Mouse (Mus musculus) bone marrow macrophage, adult 2 months (primary cell): ENCODE measurements around the gene Msi2. TPM values are rescaled to one million over a fixed set of nuclear protein-coding genes. Genes with fewer than 3 reads are reported as not detected.

Experiments used
- H3K27ac ChIP-seq: 2 replicates; pipeline ENCODE4 v1.5.1; 2012; ENCODE audit warnings: low read depth, low read length; ENCODE audit not compliant: insufficient read depth
- H3K4me1 ChIP-seq: 2 replicates; pipeline ENCODE4 v1.6.1; 2012; ENCODE audit warnings: low read length; ENCODE audit not compliant: control insufficient read depth, insufficient read depth
- H3K4me3 ChIP-seq: 2 replicates; pipeline ENCODE4 v1.5.1; 2012; ENCODE audit warnings: mild to moderate bottlenecking, low read length, moderate library complexity; ENCODE audit not compliant: insufficient read depth
- CTCF ChIP-seq: IDR thresholded peaks from 2 replicates; pipeline ENCODE4 v1.5.1; 2012; ENCODE audit warnings: low read depth, mild to moderate bottlenecking, low read length, moderate library complexity
- POLR2A ChIP-seq: IDR thresholded peaks from 2 replicates; pipeline ENCODE4 v1.6.1; 2012; ENCODE audit warnings: mild to moderate bottlenecking, low read depth, low read length, borderline replicate concordance
- polyA plus RNA-seq: library from polyadenylated mRNA; stranded (reverse); fragments of >200 nt; gene quantifications from 2 replicates; pipeline ENCODE4 v1.2.4, GENCODE M21; 2012; ENCODE audit not compliant: missing spikeins, insufficient read depth, insufficient read length

Msi2 gene
- polyA plus RNA-seq, 1 experiment = 9.8 TPM

DNA sequence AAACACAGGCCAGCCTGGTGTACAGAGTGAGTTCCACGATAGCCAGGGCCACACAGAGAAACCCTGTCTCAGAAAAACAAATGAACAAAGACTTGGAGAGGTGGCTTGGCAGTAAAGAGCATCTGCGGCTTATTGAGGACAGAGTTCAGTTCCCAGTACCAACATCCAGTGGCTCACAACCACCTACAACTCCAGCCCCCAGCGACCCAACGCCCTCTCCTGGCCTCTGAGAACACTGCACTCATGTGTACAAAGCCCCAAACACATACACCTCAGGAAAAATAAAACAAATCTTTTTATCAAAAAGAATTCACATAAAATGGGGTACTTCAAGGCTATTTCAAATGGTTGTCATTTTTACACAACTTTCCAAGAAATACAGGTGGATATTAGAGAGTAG, 78.5 kb downstream of the Msi2 start:
- H3K4me1 ChIP-seq = peaks cover 11% of the 10 kb centered on the region
- no peak overlapping the region for H3K4me3 ChIP-seq
- peak; percentile 24; the same call in 1 of the 2 replicates for TF ChIP-seq CTCF
- no peak for TF ChIP-seq POLR2A
- H3K27ac ChIP-seq = no peak overlapping the region

DNA sequence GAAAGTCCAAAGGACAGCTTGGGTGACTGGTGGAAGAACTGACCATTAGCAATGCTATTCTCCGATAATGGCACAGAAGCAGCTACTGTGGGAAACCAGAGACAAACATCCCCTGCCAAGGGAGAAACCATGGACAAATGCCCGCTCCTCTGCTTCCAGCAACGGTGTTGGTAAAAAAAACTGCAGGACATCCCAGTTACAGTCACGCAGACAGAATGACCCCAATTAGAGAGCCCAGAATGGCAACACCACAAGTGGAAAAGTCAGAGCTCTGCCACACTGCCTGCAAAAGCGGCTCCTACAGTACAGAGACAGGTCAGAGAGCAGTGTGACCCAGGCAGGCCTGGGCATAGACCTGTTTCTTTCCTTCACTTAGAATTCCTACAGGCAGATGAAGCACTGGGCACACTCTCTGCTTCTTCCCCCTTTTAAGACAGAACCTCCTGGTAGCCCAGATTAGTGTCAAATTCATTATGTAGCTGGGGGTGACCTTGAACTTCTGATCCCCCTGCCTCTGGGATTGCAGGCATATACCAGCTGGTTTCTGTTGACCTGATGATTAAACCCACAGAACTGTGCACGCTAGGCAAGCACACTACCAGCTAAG, 79.3 kb downstream of the Msi2 start:
- Histone ChIP-seq H3K4me3 (no peak overlapping the region), H3K4me1 (peaks cover 11% of the 10 kb centered on the region), H3K27ac (no peak overlapping the region)
- TF ChIP-seq CTCF = no peak
- no peak for TF ChIP-seq POLR2A

DNA sequence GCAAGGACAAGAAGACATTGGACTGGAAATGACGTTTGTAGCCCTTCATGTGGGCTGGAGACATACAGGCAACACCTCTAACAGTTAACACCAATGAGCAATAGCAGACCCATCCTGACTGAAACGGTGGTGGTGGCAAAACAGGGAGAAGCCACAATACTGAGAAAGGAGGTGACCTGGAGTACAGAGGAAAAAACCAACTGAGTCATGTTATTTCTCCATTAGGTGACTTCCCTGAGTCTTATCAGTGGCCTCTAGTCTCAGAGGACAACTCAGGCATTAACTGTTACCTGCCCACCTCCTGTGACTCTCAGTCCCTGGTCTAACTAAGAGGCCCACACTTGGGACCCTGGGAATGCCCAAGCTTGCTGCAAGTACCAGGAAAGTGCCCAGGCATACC, 80.1 kb downstream of the Msi2 start:
- TF ChIP-seq CTCF (no peak), POLR2A (no peak)
- Histone ChIP-seq H3K27ac (no peak overlapping the region), H3K4me1 (peaks cover 11% of the 10 kb centered on the region), H3K4me3 (no peak overlapping the region)

- Histone ChIP-seq H3K27ac (no peak overlapping the region), H3K4me3 (no peak overlapping the region), H3K4me1 (peaks cover 18% of the 10 kb centered on the region)
- TF ChIP-seq CTCF (no peak), POLR2A (no peak)
These were observed 81.4 kb downstream of the Msi2 start for GRCm38 (mm10) chr11:88636934-88637333.

GRCm38 (mm10) chr11:88636319-88636718, 82.0 kb downstream of the Msi2 start:
- no peak overlapping the region for H3K4me3 ChIP-seq
- H3K27ac ChIP-seq = no peak overlapping the region
- peaks cover 22% of the 10 kb centered on the region for H3K4me1 ChIP-seq
- TF ChIP-seq CTCF = no peak

DNA sequence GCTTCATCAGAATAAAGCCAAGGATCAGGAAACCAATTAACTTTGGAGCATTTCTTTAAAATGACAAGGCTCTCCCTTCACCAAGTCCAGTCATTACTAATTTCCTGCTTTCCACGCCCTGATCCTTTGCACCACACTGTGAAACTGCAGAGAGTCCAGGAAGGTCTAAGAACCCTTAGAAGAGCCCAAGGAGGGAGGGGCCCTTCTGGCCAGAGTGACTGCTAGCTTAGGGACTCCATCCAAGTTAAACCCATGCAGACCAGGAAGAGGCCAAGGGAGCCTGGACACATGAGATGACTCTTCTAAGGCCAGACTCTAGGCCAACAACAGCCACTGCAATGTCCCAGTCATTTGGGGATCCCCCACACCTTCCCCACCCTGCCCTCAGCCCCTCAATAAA, 83.7 kb downstream of the Msi2 start:
- TF ChIP-seq CTCF (no peak), POLR2A (no peak)
- Histone ChIP-seq H3K27ac (no peak overlapping the region), H3K4me3 (no peak overlapping the region), H3K4me1 (peaks cover 27% of the 10 kb centered on the region)

- peaks cover 16% of the 10 kb centered on the region for H3K4me1 ChIP-seq
- no peak overlapping the region; the same call in 1 of the 2 replicates for H3K27ac ChIP-seq
- H3K4me3 ChIP-seq = no peak overlapping the region
- no peak for TF ChIP-seq CTCF
- TF ChIP-seq POLR2A = no peak
These were observed 86.4 kb downstream of the Msi2 start for GRCm38 (mm10) chr11:88631932-88632230.

GRCm38 (mm10) chr11:88631084-88631931, 87.0 kb downstream of the Msi2 start:
- Histone ChIP-seq H3K27ac (no peak overlapping the region; the same call in 1 of the 2 replicates), H3K4me1 (peaks cover 16% of the 10 kb centered on the region), H3K4me3 (no peak overlapping the region)
- TF ChIP-seq POLR2A (no peak), CTCF (no peak)

DNA sequence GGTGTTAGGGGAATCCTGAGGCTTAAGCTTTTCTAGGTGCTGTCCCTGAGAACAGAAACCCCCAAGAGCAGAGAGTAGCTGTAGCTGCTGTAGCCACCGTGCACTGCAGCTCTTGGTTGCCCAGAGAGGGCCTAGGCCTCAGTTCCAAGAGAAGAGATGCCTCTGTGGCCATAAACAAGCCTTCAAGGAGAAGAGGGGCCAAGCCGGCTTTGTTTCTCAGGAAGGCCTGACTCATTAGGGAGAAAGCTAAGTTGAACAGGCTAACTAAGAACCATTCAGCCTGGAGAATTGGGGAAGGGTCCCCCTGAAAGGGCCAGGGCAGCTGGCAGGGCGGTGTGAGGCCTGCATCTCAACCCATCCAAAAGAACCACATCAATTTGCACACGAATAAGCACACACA, 88.7 kb downstream of the Msi2 start:
- TF ChIP-seq CTCF = no peak
- no peak for TF ChIP-seq POLR2A
- no peak overlapping the region for H3K4me3 ChIP-seq
- H3K4me1 ChIP-seq = peaks cover 16% of the 10 kb centered on the region
- H3K27ac ChIP-seq = no peak overlapping the region

DNA sequence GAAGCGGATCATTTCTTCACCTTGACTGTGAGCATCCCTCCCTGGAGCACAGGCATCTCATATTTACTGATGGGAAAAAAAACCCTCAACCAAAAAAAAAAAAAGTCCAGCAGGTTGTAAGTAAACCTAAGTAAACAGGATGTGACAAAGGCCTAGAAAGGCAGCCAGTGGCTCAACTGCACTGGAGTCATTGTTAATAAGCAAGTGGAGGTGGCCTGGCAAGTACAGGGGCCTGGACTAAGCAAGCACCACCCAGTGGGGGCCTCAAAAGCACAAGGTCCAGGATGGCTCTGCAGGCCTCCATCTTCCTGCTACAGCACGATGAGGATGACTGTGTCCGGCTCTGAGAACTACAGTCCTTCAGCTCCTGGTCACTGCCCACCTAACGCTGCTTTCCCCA, 89.1 kb downstream of the Msi2 start:
- peaks cover 16% of the 10 kb centered on the region for H3K4me1 ChIP-seq
- no peak overlapping the region for H3K27ac ChIP-seq
- no peak overlapping the region for H3K4me3 ChIP-seq

More for the DNA sequence above, 89.1 kb downstream of the Msi2 start:
- TF ChIP-seq POLR2A = no peak
- TF ChIP-seq CTCF = no peak
